Mouse (Mus musculus): ENCODE data around the gene Atf4. TPM values are rescaled to one million over a fixed set of nuclear protein-coding genes. Genes with fewer than 3 reads are reported as not detected.

Gene Atf4
- polyA plus RNA-seq, 1 experiment from 2014 or later = 110 TPM

- H3K4me3 ChIP-seq (ENCODE audit: low read depth, low read length) = peak within 1 kb of the TSS; percentile 58
- no peaks in the 10 kb centered on the region for H3K36me3 ChIP-seq (ENCODE audit: control insufficient read depth, insufficient read depth, low read length)
- H3K9ac ChIP-seq (replicated peaks; ENCODE audit: low read depth, low read length) = peak within 1 kb of the TSS; percentile 75
- WGBS = 2% methylated on average over 40 of the region's 50 CpGs
- 0 out of 2 replicates have a peak, but pooled peaks cover 3% of the 10 kb centered on the region for H3K4me1 ChIP-seq (ENCODE audit: control insufficient read depth, insufficient read depth, low read length)
- peak; percentile 72; the same call in 1 of the 2 replicates for ATAC-seq (ENCODE audit: low read depth)
- H3K9me3 ChIP-seq (ENCODE audit: control insufficient read depth, low read length) = no peaks in the 10 kb centered on the region
- H3K4me2 ChIP-seq (ENCODE audit: low read depth, low read length) = peak within 1 kb of the TSS; percentile 85
- peaks cover 25% of the 10 kb centered on the region for H3K27me3 ChIP-seq (ENCODE audit: control insufficient read depth, insufficient read depth, low read length)
- no peak within 1 kb of the TSS for H3K27ac ChIP-seq (ENCODE audit: low read depth, low read length)
Observed at GRCm38 (mm10) chr15:80286851-80287415, 31.9 kb downstream of the Atf4 start, which contains the start of gene Cacna1i. Gene Cacna1i (plus strand): TSS chr15:80287238.

DNA sequence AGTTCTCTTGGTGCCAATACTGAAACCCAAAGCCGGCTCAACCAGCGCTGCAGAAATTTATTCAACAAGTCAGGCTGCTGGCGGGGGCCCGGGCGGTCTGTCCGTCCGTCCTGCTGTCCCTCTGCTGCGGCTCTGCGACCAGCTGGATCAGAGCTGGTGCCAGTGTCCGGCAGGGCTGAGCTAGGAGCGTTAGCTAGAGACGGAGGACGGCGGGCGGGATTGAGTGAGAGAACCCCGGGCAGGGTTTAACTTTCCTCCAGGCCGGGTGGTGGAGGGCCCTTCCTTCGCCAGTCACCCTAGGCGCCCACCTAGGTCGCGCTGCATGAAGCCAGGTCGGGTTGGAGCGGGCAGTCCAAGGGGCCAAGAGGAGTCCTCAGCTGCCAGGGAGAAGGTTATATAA is 33.1 kb downstream of the Atf4 start:
- WGBS = 2% methylated on average over 23 of the region's 23 CpGs
- H3K4me3 ChIP-seq (ENCODE audit: low read depth, low read length) = peak overlapping the region; percentile 58
- peak overlapping the region; percentile 75 for H3K9ac ChIP-seq (replicated peaks; ENCODE audit: low read depth, low read length)
- H3K9me3 ChIP-seq (ENCODE audit: control insufficient read depth, low read length) = no peaks in the 10 kb centered on the region
- H3K4me1 ChIP-seq (ENCODE audit: control insufficient read depth, insufficient read depth, low read length) = 0 out of 2 replicates have a peak, but pooled peaks cover 3% of the 10 kb centered on the region
- H3K4me2 ChIP-seq (ENCODE audit: low read depth, low read length) = peak overlapping the region; percentile 85
- H3K27me3 ChIP-seq (ENCODE audit: control insufficient read depth, insufficient read depth, low read length) = peaks cover 25% of the 10 kb centered on the region
- ATAC-seq (ENCODE audit: low read depth) = no peak
- H3K27ac ChIP-seq (ENCODE audit: low read depth, low read length) = no peak overlapping the region
- H3K36me3 ChIP-seq (ENCODE audit: control insufficient read depth, insufficient read depth, low read length) = no peaks in the 10 kb centered on the region

DNA sequence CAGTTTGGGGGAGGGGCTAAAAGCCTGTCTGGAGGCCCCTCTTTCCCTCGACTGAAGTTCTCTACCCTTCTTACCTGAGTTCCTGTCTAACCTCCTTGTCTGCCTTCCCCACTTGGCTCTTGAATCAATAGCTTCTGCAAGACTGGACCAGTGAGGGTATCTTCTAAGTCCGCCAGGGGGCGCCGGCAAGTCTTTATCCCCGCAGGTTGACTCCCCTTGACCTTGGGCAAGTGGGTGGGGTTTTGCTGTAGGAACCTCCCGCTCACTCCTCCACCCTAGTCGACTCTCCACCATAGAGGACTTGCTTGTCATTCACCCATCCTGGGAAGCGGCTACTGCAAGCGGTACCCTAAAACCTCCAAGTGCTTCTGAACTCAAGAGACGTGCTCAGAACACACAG is 34.5 kb downstream of the Atf4 start:
- ATAC-seq (ENCODE audit: low read depth) = no peak
- Histone ChIP-seq H3K27me3 (ENCODE audit: control insufficient read depth, insufficient read depth, low read length) (peaks cover 25% of the 10 kb centered on the region), H3K4me3 (ENCODE audit: low read depth, low read length) (no peak overlapping the region), H3K9me3 (ENCODE audit: control insufficient read depth, low read length) (no peaks in the 10 kb centered on the region), H3K4me1 (ENCODE audit: control insufficient read depth, insufficient read depth, low read length) (0 out of 2 replicates have a peak, but pooled peaks cover 3% of the 10 kb centered on the region), H3K36me3 (ENCODE audit: control insufficient read depth, insufficient read depth, low read length) (no peaks in the 10 kb centered on the region), H3K9ac (replicated peaks; ENCODE audit: low read depth, low read length) (no peak overlapping the region), H3K27ac (ENCODE audit: low read depth, low read length) (no peak overlapping the region), H3K4me2 (ENCODE audit: low read depth, low read length) (no peak overlapping the region)
- 5% methylated on average over 10 of the region's 10 CpGs for WGBS

GRCm38 (mm10) chr15:80297146-80297545 is 42.2 kb downstream of the Atf4 start:
- no peak overlapping the region for H3K4me2 ChIP-seq (ENCODE audit: low read depth, low read length)
- no peaks in the 10 kb centered on the region for H3K4me1 ChIP-seq (ENCODE audit: control insufficient read depth, insufficient read depth, low read length)
- H3K4me3 ChIP-seq (ENCODE audit: low read depth, low read length) = no peak overlapping the region
- H3K9me3 ChIP-seq (ENCODE audit: control insufficient read depth, low read length) = no peaks in the 10 kb centered on the region
- H3K9ac ChIP-seq (replicated peaks; ENCODE audit: low read depth, low read length) = no peak overlapping the region
- no peak for ATAC-seq (ENCODE audit: low read depth)
- WGBS = 100% methylated on average over 1 of the region's 1 CpGs
- no peak overlapping the region for H3K27ac ChIP-seq (ENCODE audit: low read depth, low read length)
- H3K27me3 ChIP-seq (ENCODE audit: control insufficient read depth, insufficient read depth, low read length) = no peaks in the 10 kb centered on the region
- H3K36me3 ChIP-seq (ENCODE audit: control insufficient read depth, insufficient read depth, low read length) = no peaks in the 10 kb centered on the region

- H3K9ac ChIP-seq (replicated peaks; ENCODE audit: low read depth, low read length) = no peak overlapping the region
- no peak overlapping the region for H3K4me2 ChIP-seq (ENCODE audit: low read depth, low read length)
- H3K4me1 ChIP-seq (ENCODE audit: control insufficient read depth, insufficient read depth, low read length) = no peaks in the 10 kb centered on the region
- H3K27me3 ChIP-seq (ENCODE audit: control insufficient read depth, insufficient read depth, low read length) = no peaks in the 10 kb centered on the region
- H3K27ac ChIP-seq (ENCODE audit: low read depth, low read length) = no peak overlapping the region
- H3K4me3 ChIP-seq (ENCODE audit: low read depth, low read length) = no peak overlapping the region
- H3K36me3 ChIP-seq (ENCODE audit: control insufficient read depth, insufficient read depth, low read length) = no peaks in the 10 kb centered on the region
- 79% methylated on average over 14 of the region's 14 CpGs for WGBS
- H3K9me3 ChIP-seq (ENCODE audit: control insufficient read depth, low read length) = no peaks in the 10 kb centered on the region
- ATAC-seq (ENCODE audit: low read depth) = no peak
Observed at GRCm38 (mm10) chr15:80303779-80304178, 48.8 kb downstream of the Atf4 start.

DNA sequence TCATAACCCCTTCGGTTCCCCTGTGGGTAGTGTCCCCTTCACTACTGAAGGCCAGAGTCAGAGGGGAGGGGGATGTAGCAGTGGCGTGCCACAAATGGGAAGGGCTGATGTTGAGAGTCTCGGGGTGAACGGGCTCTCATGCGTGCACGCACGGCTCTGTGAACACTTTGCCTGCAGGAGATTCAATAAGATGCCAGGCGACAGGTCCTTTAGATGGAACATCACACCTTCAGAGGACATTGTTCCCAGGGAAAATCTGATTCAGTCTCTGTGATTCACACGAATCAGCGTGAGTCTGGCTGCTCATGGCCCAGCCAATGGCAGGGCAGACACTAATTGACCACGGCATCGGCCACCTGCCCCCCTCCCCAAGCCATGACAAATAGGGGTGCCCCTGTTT is 49.2 kb downstream of the Atf4 start:
- no peak overlapping the region for H3K4me2 ChIP-seq (ENCODE audit: low read depth, low read length)
- no peak overlapping the region for H3K9ac ChIP-seq (replicated peaks; ENCODE audit: low read depth, low read length)
- no peaks in the 10 kb centered on the region for H3K27me3 ChIP-seq (ENCODE audit: control insufficient read depth, insufficient read depth, low read length)
- H3K36me3 ChIP-seq (ENCODE audit: control insufficient read depth, insufficient read depth, low read length) = no peaks in the 10 kb centered on the region
- H3K27ac ChIP-seq (ENCODE audit: low read depth, low read length) = no peak overlapping the region
- H3K9me3 ChIP-seq (ENCODE audit: control insufficient read depth, low read length) = no peaks in the 10 kb centered on the region
- no peak for ATAC-seq (ENCODE audit: low read depth)
- WGBS = 72% methylated on average over 12 of the region's 12 CpGs
- no peak overlapping the region for H3K4me3 ChIP-seq (ENCODE audit: low read depth, low read length)
- no peaks in the 10 kb centered on the region for H3K4me1 ChIP-seq (ENCODE audit: control insufficient read depth, insufficient read depth, low read length)

DNA sequence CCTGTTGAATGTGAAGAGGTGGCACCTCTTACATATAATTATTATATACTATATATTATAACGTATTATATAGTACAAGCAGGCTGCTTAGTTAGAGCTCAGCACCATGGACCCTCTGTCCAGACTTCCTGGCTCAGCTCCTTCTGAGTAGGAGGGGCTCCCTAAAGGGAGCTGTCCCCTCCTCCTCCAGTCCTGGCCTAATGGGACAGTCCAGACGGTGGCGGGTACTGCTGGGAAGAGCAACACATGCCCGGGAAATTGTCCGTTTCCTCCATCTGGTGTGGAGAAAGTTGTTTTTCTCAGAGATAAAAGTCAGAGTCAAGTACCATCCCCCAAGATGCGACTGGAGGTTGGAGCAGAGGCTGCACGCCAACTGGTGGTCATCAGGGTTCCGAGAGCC is 51.2 kb downstream of the Atf4 start:
- H3K4me3 ChIP-seq (ENCODE audit: low read depth, low read length) = no peak overlapping the region

More for the DNA sequence above, 51.2 kb downstream of the Atf4 start:
- 60% methylated on average over 8 of the region's 8 CpGs for WGBS
- Histone ChIP-seq H3K27ac (ENCODE audit: low read depth, low read length) (no peak overlapping the region), H3K9ac (replicated peaks; ENCODE audit: low read depth, low read length) (no peak overlapping the region), H3K4me1 (ENCODE audit: control insufficient read depth, insufficient read depth, low read length) (no peaks in the 10 kb centered on the region), H3K27me3 (ENCODE audit: control insufficient read depth, insufficient read depth, low read length) (no peaks in the 10 kb centered on the region), H3K36me3 (ENCODE audit: control insufficient read depth, insufficient read depth, low read length) (no peaks in the 10 kb centered on the region), H3K9me3 (ENCODE audit: control insufficient read depth, low read length) (no peaks in the 10 kb centered on the region), H3K4me2 (ENCODE audit: low read depth, low read length) (no peak overlapping the region)
- no peak for ATAC-seq (ENCODE audit: low read depth)

Other genes starting within 250 kb of the Atf4 start
- 4.5 and 5.0 TPM in 2 replicates for gene Pdgfb, start 240.2 kb upstream of the Atf4 start, polyA plus RNA-seq (2014; fragmentation: Nextera tagmentation; extraction: Ambion mirVana)
- gene Syngr1, start 163.8 kb upstream of the Atf4 start, polyA plus RNA-seq (2014; fragmentation: Nextera tagmentation; extraction: Ambion mirVana) = 27.3 and 30.3 TPM in 2 replicates
- 633 and 702 TPM in 2 replicates for gene Rpl3, start 163.3 kb upstream of the Atf4 start, polyA plus RNA-seq (2014; fragmentation: Nextera tagmentation; extraction: Ambion mirVana)
- 30.1 and 36.6 TPM in 2 replicates for gene Tab1, start 122.1 kb upstream of the Atf4 start, polyA plus RNA-seq (2014; fragmentation: Nextera tagmentation; extraction: Ambion mirVana)
- gene Mgat3, start 81.5 kb upstream of the Atf4 start, polyA plus RNA-seq (2014; fragmentation: Nextera tagmentation; extraction: Ambion mirVana) = 24.2 and 25.7 TPM in 2 replicates
- gene Mief1, start 21.2 kb upstream of the Atf4 start, polyA plus RNA-seq (2014; fragmentation: Nextera tagmentation; extraction: Ambion mirVana) = 35.8 and 41.5 TPM in 2 replicates
- not detected in 2 replicates for gene AC140267.1, start 19.3 kb upstream of the Atf4 start, polyA plus RNA-seq (2014; fragmentation: Nextera tagmentation; extraction: Ambion mirVana)
- gene Rps19bp1, start 9.1 kb downstream of the Atf4 start, polyA plus RNA-seq (2014; fragmentation: Nextera tagmentation; extraction: Ambion mirVana) = 74.5 and 84.0 TPM in 2 replicates
- gene Cacna1i, start 32.1 kb downstream of the Atf4 start, polyA plus RNA-seq (2014; fragmentation: Nextera tagmentation; extraction: Ambion mirVana) = 0.71 and 0.95 TPM in 2 replicates

Measured in neural tube, embryonic 14.5 days (tissue).